Mouse (Mus musculus) lung, adult 10 weeks (tissue): Measurements from ENCODE around the gene Cap1. TPM values are rescaled to one million over a fixed set of nuclear protein-coding genes. Genes with fewer than 3 reads are reported as not detected.

Source experiments
- polyA plus RNA-seq: library from polyadenylated mRNA; stranded (reverse); fragments of 350-450 nt; fragmentation: Illumina TruSeq; extraction: RNeasy Lipid Tissue Mini Kit (QIAGEN cat#74804); gene quantifications from one replicate; pipeline ENCODE4 v1.2.3, GENCODE M21; 2014; ENCODE audit warnings: low read depth, low replicate concordance; ENCODE audit not compliant: insufficient read depth

The Cap1 gene
- polyA plus RNA-seq: 112 TPM

DNA sequence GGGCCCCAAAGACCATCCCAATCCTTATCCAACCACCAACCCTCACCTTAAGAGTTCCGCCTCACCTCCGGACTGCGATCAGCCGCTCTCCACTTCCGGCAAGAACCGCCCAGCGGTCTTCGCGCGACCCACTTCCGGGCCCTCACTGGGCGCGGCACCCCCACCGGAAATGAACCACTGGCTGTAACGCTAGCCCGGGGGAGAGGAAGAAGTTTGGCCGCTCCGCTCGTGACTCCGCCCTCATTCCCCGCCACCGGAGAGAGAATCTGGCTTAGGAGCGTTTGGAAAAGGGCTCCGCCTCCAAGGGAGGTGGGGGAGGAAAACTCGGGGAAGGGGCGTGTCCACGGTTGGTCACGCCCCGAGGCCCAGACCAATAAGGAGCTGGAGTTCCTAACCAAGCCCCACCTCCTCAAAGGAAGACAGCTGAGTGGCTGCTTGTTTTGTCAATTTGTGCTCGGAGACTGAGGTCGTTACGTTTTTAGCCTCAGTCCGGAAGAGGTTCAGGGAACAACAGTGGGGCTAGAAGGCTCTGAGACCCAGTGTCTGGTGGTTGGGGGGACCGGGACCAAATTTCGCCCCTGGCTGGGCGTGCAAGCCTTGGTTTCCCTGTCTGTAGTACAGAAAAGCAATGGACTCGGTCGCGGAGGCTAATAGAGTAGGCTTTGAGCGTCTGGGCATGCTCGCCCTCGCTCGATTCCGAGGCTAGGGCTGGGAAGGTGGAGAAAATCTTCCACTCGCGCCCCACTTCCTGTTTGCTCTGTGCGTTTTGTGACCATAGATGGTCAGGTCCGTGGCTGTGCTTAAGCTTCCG lies at the start of gene Cap1:
TSS of gene Cap1 (minus strand) at position 289 of the 811 bp plus-strand sequence.

DNA sequence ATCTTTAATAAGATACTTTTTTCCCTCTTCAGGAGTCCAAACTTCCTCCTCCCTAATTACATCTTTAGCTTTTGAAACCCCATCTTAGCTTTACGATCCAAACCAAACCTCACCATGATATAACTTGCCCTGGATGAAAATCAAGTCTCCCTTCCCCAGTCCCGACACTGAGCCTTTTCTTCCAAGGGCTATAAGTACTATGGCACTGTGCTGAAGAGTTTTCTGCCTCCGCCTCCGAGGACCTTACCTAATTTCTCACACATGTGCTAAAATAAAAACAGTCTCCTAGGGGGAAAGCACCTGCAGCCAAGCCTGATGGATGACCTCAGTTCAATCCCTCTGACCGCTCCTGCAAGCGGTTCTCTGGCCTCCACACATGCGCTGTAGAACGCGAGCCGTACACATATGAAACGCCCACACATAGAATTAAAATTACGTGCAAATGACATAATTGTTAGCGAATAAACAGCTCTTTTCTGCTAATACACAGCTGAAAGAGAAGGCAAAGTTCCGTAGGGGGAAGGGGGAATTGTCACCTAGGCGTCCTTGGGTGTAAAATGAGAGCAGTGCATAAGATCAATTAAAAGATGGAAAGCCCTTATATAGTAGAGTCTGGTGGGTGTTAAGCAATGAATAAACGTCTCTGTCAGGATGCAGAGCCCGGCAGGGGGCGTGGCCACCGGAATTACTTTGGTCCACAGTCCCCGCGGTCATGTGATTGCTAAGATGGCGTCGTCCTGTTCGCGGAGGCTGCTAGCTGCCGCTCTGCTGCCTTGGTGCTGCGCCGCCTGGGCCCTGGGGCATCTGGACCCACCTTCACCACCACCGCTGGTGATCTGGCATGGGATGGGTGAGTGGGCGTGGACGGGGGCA lies 50.1 kb downstream of the Cap1 start, which contains the start of gene Ppt1:
TSS of gene Ppt1 (plus strand) at position 713 of the 873 bp plus-strand sequence.

Other genes with a start within 250 kb of the Cap1 start
- not detected for gene 9530002B09Rik, start 196.8 kb downstream of the Cap1 start, polyA plus RNA-seq
- gene Ppt1, start 49.8 kb downstream of the Cap1 start, polyA plus RNA-seq: 53.1 TPM
- gene Mfsd2a, start 75.1 kb upstream of the Cap1 start, polyA plus RNA-seq: 5.2 TPM
- gene Mycl, start 109.6 kb upstream of the Cap1 start, polyA plus RNA-seq: 5.6 TPM
- gene Trit1, start 130.5 kb upstream of the Cap1 start, polyA plus RNA-seq: 8.4 TPM
- gene Bmp8b, start 219.1 kb upstream of the Cap1 start, polyA plus RNA-seq: not detected
- gene Oxct2b, start 230.2 kb upstream of the Cap1 start, polyA plus RNA-seq: not detected